Mouse (Mus musculus) ES-Bruce4 (cell line): ENCODE results near the gene Snai1.

Experiments
- CTCF ChIP-seq: IDR thresholded peaks from one replicate; pipeline ENCODE4 v1.8.1; 2011; ENCODE audit warnings: low read depth, low read length
- EP300 ChIP-seq: IDR thresholded peaks from 2 replicates; pipeline ENCODE4 v1.6.1; 2011; ENCODE audit warnings: low read depth, low read length; ENCODE audit not compliant: insufficient read depth
- POLR2A ChIP-seq: IDR thresholded peaks from one replicate; pipeline ENCODE4 v1.8.1; 2011; ENCODE audit warnings: low read length; ENCODE audit not compliant: insufficient read depth

DNA sequence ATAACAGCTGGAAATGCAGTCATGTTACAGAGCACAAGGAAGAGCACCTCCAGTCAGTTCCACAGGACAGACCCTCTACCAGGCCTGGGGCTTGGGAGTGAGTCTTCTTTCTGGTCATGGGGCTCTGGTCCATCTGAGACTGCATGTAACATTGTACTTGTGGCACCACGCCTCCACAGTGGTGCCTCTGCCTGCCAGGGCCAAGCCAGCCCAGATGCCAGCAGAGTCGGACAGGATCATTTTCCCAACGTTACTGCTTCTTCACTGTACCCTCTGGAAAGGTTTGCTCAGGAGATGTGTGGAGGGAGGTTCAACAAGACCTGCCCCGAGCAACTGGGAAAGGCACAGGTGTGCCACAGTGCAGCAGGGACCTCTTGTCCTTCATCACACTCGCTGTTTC is 22.3 kb upstream of the Snai1 start:
- no peak for TF ChIP-seq CTCF
- no peak for TF ChIP-seq EP300
- no peak for TF ChIP-seq POLR2A
